Mouse (Mus musculus) CD4-positive, CD25-positive, alpha-beta regulatory T cell (primary cell): ENCODE data around the gene Kcnc4. TPM values are rescaled to one million over a fixed set of nuclear protein-coding genes. Genes with fewer than 3 reads are reported as not detected.

Source experiments
- polyA plus RNA-seq: library from polyadenylated mRNA; unstranded; fragments of 100-300 nt; shearing (Covaris generic); gene quantifications from one replicate; pipeline ENCODE4 v1.2.1, GENCODE M21; 2017

Kcnc4 gene
- not detected for polyA plus RNA-seq

DNA sequence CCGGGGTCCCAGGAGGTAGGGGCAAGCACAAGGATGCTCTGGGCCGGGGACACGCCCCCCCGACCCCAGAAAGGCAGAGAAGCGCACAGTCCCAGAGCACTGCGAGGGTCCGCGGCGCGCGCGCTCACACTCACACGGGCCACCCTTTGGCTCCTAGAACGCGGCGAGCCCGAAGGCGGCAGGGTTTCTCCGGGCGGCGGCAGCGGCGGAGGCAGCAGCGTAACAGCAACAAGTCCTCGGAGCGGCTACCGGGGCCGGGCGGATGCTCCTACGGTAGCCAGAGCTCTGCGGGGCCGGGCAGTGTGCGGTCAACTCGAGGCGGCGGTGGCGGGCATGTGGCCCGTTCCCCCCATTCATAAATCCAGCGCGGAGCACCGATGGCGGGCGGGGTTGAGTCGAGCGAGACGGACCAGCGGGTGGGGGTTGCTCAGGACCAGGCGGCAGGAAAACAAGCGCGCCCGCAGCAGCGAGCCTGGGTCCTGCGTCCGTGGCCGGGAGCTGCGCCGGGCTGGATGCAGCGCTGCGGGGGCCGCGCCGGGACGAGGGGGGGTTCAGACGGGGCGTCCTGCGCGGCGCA is at the start of gene Kcnc4:
Kcnc4 (minus strand) TSS at position 357 of the 577 bp plus-strand sequence.

Other genes with a start within 250 kb of the Kcnc4 start
- gene Cym, start 237.8 kb downstream of the Kcnc4 start, polyA plus RNA-seq: not detected
- gene A630076J17Rik, start 228.9 kb downstream of the Kcnc4 start, polyA plus RNA-seq: not detected
- gene Prok1, start 219.8 kb downstream of the Kcnc4 start, polyA plus RNA-seq: 0.42 TPM
- gene Lamtor5, start 180.7 kb downstream of the Kcnc4 start, polyA plus RNA-seq: 182 TPM
- 0.44 TPM for gene Slc16a4, start 168.3 kb downstream of the Kcnc4 start, polyA plus RNA-seq
- 10.5 TPM for gene Rbm15, start 125.9 kb downstream of the Kcnc4 start, polyA plus RNA-seq
- gene Slc6a17, start 58.5 kb upstream of the Kcnc4 start, polyA plus RNA-seq: not detected
- not detected for gene Ubl4b, start 95.5 kb upstream of the Kcnc4 start, polyA plus RNA-seq
- gene Alx3, start 135.5 kb upstream of the Kcnc4 start, polyA plus RNA-seq: not detected
- gene Gm10961, start 171.8 kb upstream of the Kcnc4 start, polyA plus RNA-seq: not detected
- gene Strip1, start 172.1 kb upstream of the Kcnc4 start, polyA plus RNA-seq: 72.2 TPM
- gene Ahcyl1, start 237.0 kb upstream of the Kcnc4 start, polyA plus RNA-seq: 119 TPM